Mouse (Mus musculus) spleen, postnatal 14 days (tissue): ENCODE data around the gene Cemip2.
A peak's percentile ranks its signal among the peaks of the same experiment; 100 is the strongest.
"Not testable (repeated sequence)": the region's sequence is repeated elsewhere in the genome, so short reads cannot be mapped to it uniquely, and the experiment has no call there.

ENCODE experiments used
- DNase-seq, 2 experiments: peaks; one replicate each; pipeline ENCODE4 v3.0.0; 2021 to 2022; ENCODE audit warnings: low spot score in 2 of 2

Cemip2 gene

DNA sequence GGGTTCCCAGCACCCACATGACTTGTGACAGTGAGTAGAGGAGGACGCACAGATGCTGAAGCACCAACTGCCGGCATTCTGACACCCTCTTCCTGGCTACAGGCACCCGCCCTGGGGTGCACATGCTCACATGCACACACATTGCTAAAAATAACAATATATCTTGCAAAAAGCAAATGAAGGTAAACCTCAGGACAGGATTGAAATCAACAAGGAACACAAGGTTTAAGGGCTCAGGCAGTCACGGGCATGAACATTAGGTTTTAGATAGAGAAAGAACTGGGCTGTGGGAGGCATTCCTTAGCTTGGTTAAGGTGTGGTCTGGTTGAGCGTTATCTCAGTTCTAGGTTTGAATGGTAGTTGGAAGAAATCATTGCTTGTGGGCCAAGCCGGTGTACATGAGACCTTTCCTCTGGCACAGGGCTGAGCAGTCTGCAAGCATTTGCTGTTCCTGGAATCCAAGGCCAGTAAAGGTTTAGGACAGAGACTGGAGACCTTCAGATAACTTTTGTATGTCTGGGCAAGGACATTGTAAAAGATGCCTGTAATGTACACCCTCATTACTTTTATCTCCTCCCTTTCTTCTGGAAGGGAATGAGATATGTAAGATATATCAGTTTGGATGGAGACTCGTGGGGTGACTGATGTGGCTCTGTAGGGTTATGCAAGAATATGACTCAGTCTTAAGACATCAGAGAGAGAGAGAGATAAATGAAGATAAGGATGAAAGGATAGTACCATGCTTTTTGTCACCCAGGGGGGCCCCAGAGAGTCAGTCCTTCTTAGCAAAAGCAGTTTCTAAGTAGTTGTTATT, 87.3 kb downstream of the Cemip2 start:
- no peak for DNase-seq

DNA sequence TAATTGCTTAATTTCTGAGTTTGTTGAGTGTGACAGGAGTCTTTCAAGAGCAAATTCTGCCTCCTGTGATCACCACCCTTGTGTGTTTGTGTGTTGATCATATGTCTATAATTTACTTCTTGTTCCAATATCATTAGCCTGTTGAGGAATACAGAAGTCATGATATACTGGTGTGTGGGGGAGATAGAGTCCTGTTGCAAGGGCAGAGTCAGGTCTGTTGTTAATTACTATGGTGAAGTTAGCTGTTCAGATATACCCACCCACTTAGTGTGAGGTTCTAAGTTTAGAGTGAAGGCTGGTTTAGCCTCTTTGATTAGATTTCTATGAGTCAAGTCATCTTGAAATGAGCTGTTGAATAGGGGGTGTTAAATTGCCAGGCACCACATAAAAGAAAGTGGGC, 88.0 kb downstream of the Cemip2 start:
- no peak for DNase-seq

DNA sequence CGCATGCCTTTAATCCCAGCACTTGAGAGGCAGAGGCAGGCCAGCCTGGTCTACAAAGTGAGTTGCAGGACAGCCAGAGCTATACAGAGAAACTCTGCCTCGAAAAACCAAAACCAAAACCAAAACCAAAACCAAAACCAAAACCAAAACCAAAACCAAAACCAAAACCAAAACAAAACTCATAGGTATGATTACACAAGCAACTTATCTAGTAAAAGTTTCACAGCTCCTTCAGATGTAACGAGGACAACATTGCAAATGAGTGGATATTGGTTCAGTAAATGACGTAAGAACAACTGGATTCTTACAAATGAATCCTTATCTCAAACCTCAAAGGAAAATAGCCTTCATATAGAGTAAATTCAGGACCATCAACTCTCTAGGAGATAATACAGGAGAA, 88.6 kb downstream of the Cemip2 start:
- DNase-seq: not testable (repeated sequence)

DNA sequence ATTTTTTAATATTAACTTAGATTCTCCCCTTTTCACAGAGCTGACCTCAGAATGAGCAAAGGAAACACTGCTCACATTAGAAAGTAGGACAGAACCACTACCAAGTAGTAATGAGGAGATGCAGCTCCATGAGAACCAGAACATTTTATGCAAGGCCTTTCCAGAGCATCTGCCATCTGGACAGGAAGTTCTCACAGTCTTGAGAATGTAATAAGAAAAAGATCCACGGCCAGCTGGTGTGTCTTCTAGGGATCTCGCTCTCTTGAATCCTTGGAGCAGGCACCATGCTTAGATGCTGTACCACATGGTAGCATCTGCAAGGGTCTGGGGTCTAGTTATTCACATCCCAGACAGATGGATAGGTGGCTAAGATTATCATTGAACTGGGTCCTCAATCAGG, 90.3 kb downstream of the Cemip2 start:
- no peak for DNase-seq

DNA sequence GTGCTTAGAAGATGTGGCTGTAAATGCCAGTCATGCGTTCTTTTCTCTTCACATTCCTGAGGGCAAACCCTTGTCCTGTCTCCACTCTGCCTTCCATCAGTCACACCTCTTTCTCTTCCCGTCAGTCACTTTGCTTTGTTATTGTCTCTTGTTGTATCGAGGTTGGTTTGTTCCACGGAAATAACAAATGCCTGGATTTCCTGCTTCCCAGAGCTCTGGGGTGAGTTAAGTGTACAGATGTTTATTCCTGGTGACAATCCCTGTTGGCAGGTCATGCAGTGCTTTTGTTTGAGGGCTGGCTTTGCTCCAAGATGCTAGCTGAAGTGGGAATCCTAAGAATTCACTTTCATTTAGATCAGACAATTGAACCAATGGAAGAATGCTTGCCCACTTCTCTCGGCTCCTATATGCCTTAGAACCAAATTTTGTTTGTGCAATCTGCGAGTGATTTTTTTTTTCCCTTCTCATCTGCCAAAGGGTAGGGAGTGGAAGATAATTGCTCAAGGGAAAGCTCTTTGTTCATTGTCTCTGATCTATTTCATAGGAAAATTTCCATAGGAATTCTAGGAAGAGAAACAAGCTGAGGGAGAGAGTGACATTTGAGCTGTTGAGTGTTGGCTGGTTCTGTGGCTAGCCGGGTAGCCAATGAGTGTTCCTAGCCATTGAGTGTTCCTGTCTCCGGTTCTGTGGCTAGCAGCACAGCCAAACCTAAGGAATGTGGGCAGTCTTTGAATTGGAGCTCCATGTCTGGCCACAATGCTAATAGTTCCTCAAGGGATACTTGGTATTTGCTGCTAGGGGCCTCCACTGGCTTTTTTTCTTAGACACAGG, 104.2 kb downstream of the Cemip2 start:
- DNase-seq: no peak

DNA sequence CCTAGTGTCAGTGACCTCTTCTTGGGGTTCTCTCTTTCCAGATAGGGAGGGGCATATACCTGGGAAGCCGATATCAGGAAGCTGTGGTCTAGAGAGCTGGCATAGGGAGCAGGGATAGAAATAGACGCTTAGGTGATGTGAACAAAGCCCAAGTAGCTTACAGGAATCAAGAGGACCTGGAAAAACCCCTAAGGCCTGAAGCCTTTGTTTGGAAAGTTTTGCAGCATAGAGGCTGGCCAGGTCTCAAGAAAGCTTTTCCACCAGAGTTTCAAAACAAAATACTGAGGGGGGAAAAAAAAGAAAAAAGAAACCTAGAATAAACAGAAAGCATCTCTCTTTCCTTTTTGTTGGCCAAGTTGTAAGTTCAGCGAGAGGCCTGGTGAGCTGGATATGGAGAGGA, 104.9 kb downstream of the Cemip2 start:
- no peak for DNase-seq

DNA sequence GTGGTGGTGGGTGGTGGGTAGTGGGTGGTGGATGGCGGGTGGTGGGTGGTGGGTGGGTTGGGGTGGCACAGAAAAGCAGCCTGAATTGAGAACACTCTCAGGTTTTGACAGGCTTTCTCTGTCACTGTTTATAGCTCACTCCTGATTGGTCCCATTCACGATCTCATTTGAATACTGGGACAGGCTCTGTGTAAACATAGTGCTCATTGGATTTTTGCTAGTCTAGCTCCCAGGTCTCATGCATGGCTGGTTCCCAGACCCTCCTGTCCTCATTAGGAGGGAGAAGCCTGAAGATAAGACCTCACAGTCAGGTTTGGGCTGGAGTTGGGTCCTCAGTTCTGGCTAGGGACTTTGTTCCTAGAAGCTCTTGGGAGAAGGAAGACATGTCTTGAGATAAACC, 105.8 kb downstream of the Cemip2 start:
- DNase-seq: no peak

DNA sequence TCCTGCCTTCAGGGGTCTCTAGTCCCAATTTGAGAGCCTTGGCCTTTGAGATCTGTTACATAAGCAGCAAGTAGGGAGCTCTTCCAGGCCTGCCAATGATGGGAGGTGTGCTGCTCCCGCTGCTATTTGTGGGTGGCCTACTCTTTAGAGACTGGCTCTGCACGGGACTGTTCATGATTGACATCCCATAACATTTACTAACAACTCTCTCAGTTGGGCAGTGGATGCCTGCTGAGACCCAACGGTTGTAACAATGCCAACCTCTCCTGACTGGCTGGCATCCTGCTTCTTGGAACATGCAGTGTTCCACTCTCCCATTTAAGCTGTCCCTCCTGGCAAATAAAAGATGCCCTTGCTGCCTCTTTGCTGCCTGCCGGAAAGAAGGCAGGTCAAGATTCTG, 106.2 kb downstream of the Cemip2 start:
- no peak for DNase-seq

DNA sequence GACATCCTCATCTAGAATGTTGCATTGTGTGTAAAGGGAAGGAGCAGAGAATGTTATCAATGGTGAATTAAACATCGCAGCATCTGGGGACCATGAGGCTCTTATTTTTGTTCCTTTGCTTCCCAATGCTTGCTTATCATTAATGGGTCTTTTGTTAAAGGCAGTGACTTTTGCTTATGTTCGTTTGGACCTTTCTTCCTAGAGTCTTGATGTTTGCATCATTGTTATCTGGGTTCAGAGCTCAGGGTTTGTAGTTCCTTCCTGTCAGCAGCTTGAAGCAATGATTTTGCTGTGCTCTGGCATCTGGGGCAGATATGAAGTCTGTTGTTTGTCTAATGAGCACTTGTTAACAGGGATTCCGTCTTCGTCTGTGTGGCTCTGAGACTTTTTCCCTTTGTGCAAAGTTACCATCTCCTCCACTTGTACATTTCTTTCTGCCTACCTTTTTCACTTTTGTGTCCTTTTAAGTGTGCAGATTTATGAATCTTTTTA, 108.1 kb downstream of the Cemip2 start:
- DNase-seq: no peak

DNA sequence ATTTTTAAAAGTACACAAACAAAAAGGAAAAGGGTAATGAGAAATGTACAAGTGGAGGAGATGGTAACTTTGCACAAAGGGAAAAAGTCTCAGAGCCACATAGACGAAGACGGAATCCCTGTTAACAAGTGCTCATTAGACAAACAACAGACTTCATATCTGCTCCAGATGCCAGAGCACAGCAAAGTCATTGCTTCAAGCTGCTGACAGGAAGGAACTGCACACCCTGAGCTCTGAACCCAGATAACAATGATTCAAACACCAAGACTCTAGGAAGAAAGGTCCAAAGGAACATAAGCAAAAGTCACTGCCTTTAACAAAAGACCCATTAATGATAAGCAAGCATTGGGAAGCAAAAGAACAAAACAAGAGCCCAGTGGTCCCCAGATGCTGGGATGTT, 112.6 kb downstream of the Cemip2 start:
- DNase-seq: no peak

DNA sequence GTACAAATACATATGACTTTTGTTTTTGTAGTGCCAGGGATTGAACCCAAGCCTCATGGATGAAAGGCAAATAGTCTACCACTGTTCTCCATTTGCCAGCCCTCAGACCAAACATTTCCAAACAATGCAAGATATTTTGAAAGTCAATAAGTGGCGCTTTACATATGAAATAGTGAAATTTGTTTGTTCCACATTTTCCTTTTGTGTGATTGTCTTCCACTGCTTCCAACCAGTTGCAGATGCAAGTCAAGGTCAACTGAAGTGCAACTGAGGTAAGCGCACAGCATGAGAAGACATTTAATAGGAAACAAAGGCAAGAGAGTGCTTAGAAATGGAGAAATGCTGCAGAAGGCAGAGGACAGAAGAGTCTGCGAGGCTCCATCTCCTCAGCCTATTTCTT, 116.7 kb downstream of the Cemip2 start:
- no peak for DNase-seq

DNA sequence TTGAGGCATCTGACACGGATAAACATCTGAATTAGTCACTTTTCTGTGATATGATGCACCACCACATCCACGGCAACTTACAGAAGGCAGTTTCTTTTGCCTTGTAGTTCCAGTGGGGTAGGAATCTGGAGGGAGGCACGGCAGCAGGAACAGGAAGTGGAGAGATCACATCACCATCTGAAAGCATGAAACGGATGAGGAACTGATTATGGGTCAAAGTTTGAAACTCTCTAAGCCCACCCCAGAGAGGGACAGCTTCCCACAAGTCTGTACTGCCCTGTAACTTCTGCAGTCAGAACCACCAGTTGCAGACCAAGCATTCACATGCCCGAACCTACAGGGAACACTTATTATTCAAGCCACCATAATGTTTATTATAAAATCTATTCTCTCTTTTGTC, 117.4 kb downstream of the Cemip2 start:
- no peak for DNase-seq

DNA sequence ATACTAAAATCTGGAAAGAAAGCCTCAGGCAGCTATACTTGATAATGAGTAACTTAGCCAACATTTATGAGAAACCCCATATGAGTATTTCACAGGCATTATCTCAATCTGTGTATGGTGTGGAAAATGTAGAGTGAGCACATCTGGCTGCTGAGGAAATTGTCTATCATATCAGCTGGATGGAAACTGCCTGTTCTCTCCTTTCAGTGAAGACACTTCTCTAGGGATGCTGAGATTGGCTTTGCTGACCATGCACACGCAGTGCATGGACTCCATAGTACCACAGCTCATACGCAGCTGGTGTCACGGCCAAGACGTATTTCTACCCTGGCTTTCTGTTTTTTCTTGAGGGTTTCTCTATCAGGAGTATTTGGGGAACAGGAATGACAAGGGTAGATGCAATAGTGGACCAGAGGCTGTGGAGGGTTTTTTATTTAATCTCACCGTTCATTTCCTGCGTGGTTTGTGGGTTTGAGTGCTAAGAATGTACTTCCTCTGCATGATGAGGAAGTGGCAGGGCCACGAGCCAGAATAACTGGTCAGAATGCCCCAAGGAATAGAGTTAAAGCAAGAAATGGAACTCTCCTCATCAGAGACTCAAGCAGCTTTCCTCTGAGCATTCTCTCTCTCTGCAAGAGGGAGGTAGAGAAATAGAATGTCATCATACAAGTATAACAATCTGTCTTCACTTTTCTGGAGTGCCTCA, 119.1 kb downstream of the Cemip2 start:
- peak in 1 of 2 experiments; percentile 17 for DNase-seq

DNA sequence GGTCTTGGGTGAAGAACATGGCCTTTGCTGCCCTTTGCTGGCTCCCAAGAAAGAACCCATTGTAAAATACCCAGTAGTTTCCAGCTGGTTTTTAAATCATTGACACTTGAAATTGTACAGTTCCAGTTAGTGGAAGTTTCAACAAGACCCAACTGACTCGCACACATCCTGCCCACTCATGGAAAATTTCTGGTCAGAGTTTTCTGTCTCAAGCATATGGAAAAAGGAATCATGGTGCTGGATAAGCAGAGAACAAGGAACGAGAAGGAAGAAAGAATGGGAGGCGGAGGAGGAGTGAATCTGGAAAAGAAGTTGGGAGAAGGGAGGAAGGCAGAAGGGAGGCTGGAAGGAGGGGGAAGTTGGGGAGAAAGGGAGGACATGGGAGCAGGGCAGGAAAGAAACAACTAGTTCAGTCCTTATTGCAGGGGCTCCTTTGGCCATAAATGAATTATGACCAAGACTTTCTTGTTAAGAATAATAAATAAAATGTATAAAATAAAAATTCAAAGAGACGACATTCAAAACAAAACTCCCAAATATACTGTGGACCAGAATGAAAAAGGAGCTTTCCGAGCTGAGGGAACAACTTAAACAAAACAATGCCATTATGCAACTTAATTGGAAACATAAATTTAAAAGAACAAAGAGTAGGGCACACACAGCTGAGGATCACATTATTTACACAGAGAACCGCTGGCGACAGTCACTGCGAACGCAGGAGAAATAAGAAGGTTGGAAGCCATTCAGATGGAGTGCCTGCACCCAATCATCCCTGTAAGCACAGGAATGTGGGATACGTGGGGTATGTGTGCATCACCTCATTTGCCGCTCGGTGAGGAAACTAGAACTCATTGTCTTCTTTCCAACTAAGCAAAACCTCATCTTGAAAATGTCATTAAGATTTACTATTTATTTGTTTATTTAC, 120.1 kb downstream of the Cemip2 start:
- no peak for DNase-seq
